Mouse (Mus musculus): ENCODE data around the gene Slc4a4. TPM values are rescaled to one million over a fixed set of nuclear protein-coding genes. Genes with fewer than 3 reads are reported as not detected.

The Slc4a4 gene
- polyA plus RNA-seq, 1 experiment: 0.04 TPM

GRCm38 (mm10) chr5:88945661-88946339 is 59.2 kb downstream of the Slc4a4 start:
- H3K27me3 ChIP-seq (ENCODE audit: control insufficient read depth, insufficient read depth, insufficient read length): no peaks in the 10 kb centered on the region
- H3K4me3 ChIP-seq: no peak overlapping the region
- no peak overlapping the region for H3ac ChIP-seq (ENCODE audit: control insufficient read depth, insufficient read length)
- TF ChIP-seq REST (IDR thresholded peaks at IDR 0.05; ENCODE audit: insufficient read depth, insufficient read length) (no peak), POLR2A (IDR thresholded peaks at IDR 0.05; ENCODE audit: insufficient read length, low read depth) (no peak), MYOD1 (IDR thresholded peaks at IDR 0.05; ENCODE audit: control insufficient read depth in 1 of 3, insufficient read length in 2 of 3, low read depth in 2 of 3) (no peak), E2F4 (IDR thresholded peaks at IDR 0.05; ENCODE audit: insufficient read depth) (no peak), SRF (IDR thresholded peaks at IDR 0.05; ENCODE audit: control insufficient read depth, insufficient read length, low read depth) (no peak), POLR2AphosphoS2 (IDR thresholded peaks at IDR 0.05; ENCODE audit: insufficient read length, low read depth) (no peak), MAX (IDR thresholded peaks at IDR 0.05; ENCODE audit: low read depth) (no peak)
- H3K36me3 ChIP-seq (ENCODE audit: control insufficient read depth, insufficient read depth): no peaks in the 10 kb centered on the region
- H3K4me2 ChIP-seq (ENCODE audit: low read depth): no peak overlapping the region
- H3K79me2 ChIP-seq (ENCODE audit: control insufficient read depth, insufficient read depth): no peaks in the 10 kb centered on the region

- TF ChIP-seq MYOD1 (IDR thresholded peaks at IDR 0.05; ENCODE audit: control insufficient read depth in 1 of 3, insufficient read length in 2 of 3, low read depth in 2 of 3) (peak in 1 of 3 experiments; percentile 16), REST (IDR thresholded peaks at IDR 0.05; ENCODE audit: insufficient read depth, insufficient read length) (no peak), TCF12 (IDR thresholded peaks at IDR 0.05; ENCODE audit: insufficient read depth, poor library complexity, severe bottlenecking) (peak; percentile 4), MYOG (IDR thresholded peaks at IDR 0.05; ENCODE audit: control insufficient read depth in 1 of 3, insufficient read depth in 1 of 3, insufficient read length in 2 of 3, low read depth in 2 of 3) (peak in 1 of 3 experiments; percentile 35)
- Histone ChIP-seq H3ac (ENCODE audit: control insufficient read depth, insufficient read length) (no peak overlapping the region), H3K4me3 (no peak overlapping the region), H3K27me3 (ENCODE audit: control insufficient read depth, insufficient read depth, insufficient read length) (no peaks in the 10 kb centered on the region), H3K4me2 (ENCODE audit: low read depth) (no peak overlapping the region), H3K79me2 (ENCODE audit: control insufficient read depth, insufficient read depth) (no peaks in the 10 kb centered on the region), H3K36me3 (ENCODE audit: control insufficient read depth, insufficient read depth) (no peaks in the 10 kb centered on the region)
Observed at GRCm38 (mm10) chr5:88950337-88950736, 63.7 kb downstream of the Slc4a4 start.

GRCm38 (mm10) chr5:88952757-88953577 is 66.3 kb downstream of the Slc4a4 start:
- no peaks in the 10 kb centered on the region for H3K36me3 ChIP-seq (ENCODE audit: control insufficient read depth, insufficient read depth)
- H3K27me3 ChIP-seq (ENCODE audit: control insufficient read depth, insufficient read depth, insufficient read length): no peaks in the 10 kb centered on the region
- no peak overlapping the region for H3K4me3 ChIP-seq
- no peak overlapping the region for H3ac ChIP-seq (ENCODE audit: control insufficient read depth, insufficient read length)
- TF ChIP-seq MYOD1 (IDR thresholded peaks at IDR 0.05; ENCODE audit: control insufficient read depth in 1 of 3, insufficient read length in 2 of 3, low read depth in 2 of 3) (no peak), TCF3 (IDR thresholded peaks at IDR 0.05; ENCODE audit: insufficient read length, low read depth) (no peak), E2F4 (IDR thresholded peaks at IDR 0.05; ENCODE audit: insufficient read depth) (no peak), SRF (IDR thresholded peaks at IDR 0.05; ENCODE audit: control insufficient read depth, insufficient read length, low read depth) (no peak), MYOG (IDR thresholded peaks at IDR 0.05; ENCODE audit: control insufficient read depth in 1 of 3, insufficient read depth in 1 of 3, insufficient read length in 2 of 3, low read depth in 2 of 3) (no peak), POLR2AphosphoS2 (IDR thresholded peaks at IDR 0.05; ENCODE audit: insufficient read length, low read depth) (no peak), REST (IDR thresholded peaks at IDR 0.05; ENCODE audit: insufficient read depth, insufficient read length) (no peak), TCF12 (IDR thresholded peaks at IDR 0.05; ENCODE audit: insufficient read depth, poor library complexity, severe bottlenecking) (no peak), MAX (IDR thresholded peaks at IDR 0.05; ENCODE audit: low read depth) (no peak), USF1 (IDR thresholded peaks at IDR 0.05; ENCODE audit: low read depth) (no peak), CEBPB (IDR thresholded peaks at IDR 0.05; ENCODE audit: insufficient read depth, poor library complexity, severe bottlenecking) (no peak), POLR2A (IDR thresholded peaks at IDR 0.05; ENCODE audit: insufficient read length, low read depth) (no peak)
- no peaks in the 10 kb centered on the region for H3K79me2 ChIP-seq (ENCODE audit: control insufficient read depth, insufficient read depth)
- H3K4me2 ChIP-seq (ENCODE audit: low read depth): no peak overlapping the region

GRCm38 (mm10) chr5:88957735-88958134 is 71.1 kb downstream of the Slc4a4 start:
- no peaks in the 10 kb centered on the region for H3K36me3 ChIP-seq (ENCODE audit: control insufficient read depth, insufficient read depth)
- TF ChIP-seq REST (IDR thresholded peaks at IDR 0.05; ENCODE audit: insufficient read depth, insufficient read length): no peak
- TF ChIP-seq TCF3 (IDR thresholded peaks at IDR 0.05; ENCODE audit: insufficient read length, low read depth): no peak
- no peak for TF ChIP-seq MAX (IDR thresholded peaks at IDR 0.05; ENCODE audit: low read depth)
- TF ChIP-seq POLR2AphosphoS2 (IDR thresholded peaks at IDR 0.05; ENCODE audit: insufficient read length, low read depth): no peak
- TF ChIP-seq TCF12 (IDR thresholded peaks at IDR 0.05; ENCODE audit: insufficient read depth, poor library complexity, severe bottlenecking): no peak
- TF ChIP-seq MYOD1 (IDR thresholded peaks at IDR 0.05; ENCODE audit: control insufficient read depth in 1 of 3, insufficient read length in 2 of 3, low read depth in 2 of 3): no peak
- no peak for TF ChIP-seq SRF (IDR thresholded peaks at IDR 0.05; ENCODE audit: control insufficient read depth, insufficient read length, low read depth)
- no peak overlapping the region for H3K4me3 ChIP-seq
- no peaks in the 10 kb centered on the region for H3K79me2 ChIP-seq (ENCODE audit: control insufficient read depth, insufficient read depth)
- H3K27me3 ChIP-seq (ENCODE audit: control insufficient read depth, insufficient read depth, insufficient read length): no peaks in the 10 kb centered on the region
- H3K4me2 ChIP-seq (ENCODE audit: low read depth): no peak overlapping the region
- no peak overlapping the region for H3ac ChIP-seq (ENCODE audit: control insufficient read depth, insufficient read length)

- H3K4me3 ChIP-seq: no peak overlapping the region
- no peaks in the 10 kb centered on the region for H3K27me3 ChIP-seq (ENCODE audit: control insufficient read depth, insufficient read depth, insufficient read length)
- H3ac ChIP-seq (ENCODE audit: control insufficient read depth, insufficient read length): no peak overlapping the region
- H3K36me3 ChIP-seq (ENCODE audit: control insufficient read depth, insufficient read depth): no peaks in the 10 kb centered on the region
- TF ChIP-seq CEBPB (IDR thresholded peaks at IDR 0.05; ENCODE audit: insufficient read depth, poor library complexity, severe bottlenecking): no peak
- TF ChIP-seq REST (IDR thresholded peaks at IDR 0.05; ENCODE audit: insufficient read depth, insufficient read length): no peak
- peak in 1 of 3 experiments; percentile 7 for TF ChIP-seq MYOD1 (IDR thresholded peaks at IDR 0.05; ENCODE audit: control insufficient read depth in 1 of 3, insufficient read length in 2 of 3, low read depth in 2 of 3)
- TF ChIP-seq MAX (IDR thresholded peaks at IDR 0.05; ENCODE audit: low read depth): no peak
- no peaks in the 10 kb centered on the region for H3K79me2 ChIP-seq (ENCODE audit: control insufficient read depth, insufficient read depth)
- H3K4me2 ChIP-seq (ENCODE audit: low read depth): no peak overlapping the region
Observed at GRCm38 (mm10) chr5:88958966-88959365, 72.3 kb downstream of the Slc4a4 start.
